Mouse (Mus musculus) C2C12 (cell line): ENCODE data around the gene Cnga4. TPM values are rescaled to one million over a fixed set of nuclear protein-coding genes. Genes with fewer than 3 reads are reported as not detected.
A peak's percentile ranks its signal among the peaks of the same experiment; 100 is the strongest.
"Not testable (repeated sequence)": the region's sequence is repeated elsewhere in the genome, so short reads cannot be mapped to it uniquely, and the experiment has no call there.

Experiments
- H3K27me3 ChIP-seq: one replicate; pipeline ENCODE4 v1.6.1; 2011; ENCODE audit not compliant: control insufficient read depth, insufficient read depth, insufficient read length
- H3K36me3 ChIP-seq: one replicate; pipeline ENCODE4 v1.6.1; 2011; ENCODE audit not compliant: control insufficient read depth, insufficient read depth
- H3K4me3 ChIP-seq: one replicate; pipeline ENCODE4 v1.5.1; 2011; ENCODE audit warnings: mild to moderate bottlenecking, control low read depth; ENCODE audit not compliant: poor library complexity, insufficient read depth, severe bottlenecking
- H3K79me2 ChIP-seq: one replicate; pipeline ENCODE4 v1.6.1; 2011; ENCODE audit not compliant: control insufficient read depth, insufficient read depth
- H3K79me3 ChIP-seq: one replicate; pipeline ENCODE4 v1.6.1; 2011; ENCODE audit warnings: low read depth, control low read depth
- H3ac ChIP-seq: one replicate; pipeline ENCODE3; 2011; ENCODE audit warnings: low read depth; ENCODE audit not compliant: control insufficient read depth, insufficient read length
- CEBPB ChIP-seq: IDR thresholded peaks from one replicate; pipeline ENCODE4 v1.6.1; 2011; ENCODE audit warnings: low read depth, mild to moderate bottlenecking, control low read depth, moderate library complexity
- CTCF ChIP-seq: IDR thresholded peaks from one replicate; pipeline ENCODE4 v1.5.1; 2011; ENCODE audit not compliant: control insufficient read depth, insufficient read depth, insufficient read length
- FOSL1 ChIP-seq: IDR thresholded peaks from one replicate; pipeline ENCODE4 v1.8.0; 2011; ENCODE audit warnings: mild to moderate bottlenecking, low read length; ENCODE audit not compliant: poor library complexity, insufficient read depth, severe bottlenecking
- MAX ChIP-seq: IDR thresholded peaks from one replicate; pipeline ENCODE4 v1.6.1; 2011; ENCODE audit warnings: mild to moderate bottlenecking, control low read depth
- MYOD1 ChIP-seq: IDR thresholded peaks from one replicate; pipeline ENCODE4 v1.6.1; 2011; ENCODE audit warnings: low read depth; ENCODE audit not compliant: control insufficient read depth, insufficient read length
- MYOG ChIP-seq: IDR thresholded peaks from one replicate; pipeline ENCODE4 v1.6.1; 2011; ENCODE audit not compliant: control insufficient read depth, insufficient read length; ENCODE audit errors: extremely low read depth
- USF1 ChIP-seq: IDR thresholded peaks from one replicate; pipeline ENCODE4 v1.6.1; 2011; ENCODE audit warnings: low read depth, mild to moderate bottlenecking, control low read depth, moderate library complexity
- polyA plus RNA-seq: library from polyadenylated mRNA; unstranded; fragments of >200 nt; fragmentation: generic; extraction: Trizol; gene quantifications from one replicate; pipeline ENCODE4 v1.2.1, GENCODE M21; 2012; ENCODE audit warnings: missing spikeins

The Cnga4 gene
- polyA plus RNA-seq, 1 experiment, result not detected

DNA sequence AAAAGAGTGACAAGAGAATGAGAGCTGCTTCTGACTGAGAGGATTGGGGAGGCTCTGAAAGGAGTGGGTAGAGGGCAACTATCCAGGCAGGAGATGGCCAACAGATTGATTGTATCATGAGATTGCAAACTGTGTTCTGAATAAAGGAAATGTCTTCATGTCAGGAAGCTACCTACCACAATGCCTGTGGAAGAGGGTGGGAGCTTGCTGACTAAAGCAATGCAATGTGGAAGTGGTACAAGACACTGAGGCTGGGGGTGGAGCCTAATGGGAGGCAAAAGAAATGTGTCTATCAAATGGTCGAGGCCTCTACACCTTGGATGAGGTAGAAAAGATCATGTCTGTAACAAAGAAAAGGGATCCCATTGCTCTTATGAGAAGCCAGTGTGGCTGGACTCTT is 2.0 kb downstream of the Cnga4 start:
- Histone ChIP-seq H3ac (no peak overlapping the region), H3K79me3 (no peaks in the 10 kb centered on the region), H3K36me3 (no peaks in the 10 kb centered on the region), H3K79me2 (no peaks in the 10 kb centered on the region), H3K27me3 (no peaks in the 10 kb centered on the region), H3K4me3 (no peak overlapping the region)
- TF ChIP-seq CTCF, result no peak
- TF ChIP-seq FOSL1, result no peak
- no peak for TF ChIP-seq MAX

DNA sequence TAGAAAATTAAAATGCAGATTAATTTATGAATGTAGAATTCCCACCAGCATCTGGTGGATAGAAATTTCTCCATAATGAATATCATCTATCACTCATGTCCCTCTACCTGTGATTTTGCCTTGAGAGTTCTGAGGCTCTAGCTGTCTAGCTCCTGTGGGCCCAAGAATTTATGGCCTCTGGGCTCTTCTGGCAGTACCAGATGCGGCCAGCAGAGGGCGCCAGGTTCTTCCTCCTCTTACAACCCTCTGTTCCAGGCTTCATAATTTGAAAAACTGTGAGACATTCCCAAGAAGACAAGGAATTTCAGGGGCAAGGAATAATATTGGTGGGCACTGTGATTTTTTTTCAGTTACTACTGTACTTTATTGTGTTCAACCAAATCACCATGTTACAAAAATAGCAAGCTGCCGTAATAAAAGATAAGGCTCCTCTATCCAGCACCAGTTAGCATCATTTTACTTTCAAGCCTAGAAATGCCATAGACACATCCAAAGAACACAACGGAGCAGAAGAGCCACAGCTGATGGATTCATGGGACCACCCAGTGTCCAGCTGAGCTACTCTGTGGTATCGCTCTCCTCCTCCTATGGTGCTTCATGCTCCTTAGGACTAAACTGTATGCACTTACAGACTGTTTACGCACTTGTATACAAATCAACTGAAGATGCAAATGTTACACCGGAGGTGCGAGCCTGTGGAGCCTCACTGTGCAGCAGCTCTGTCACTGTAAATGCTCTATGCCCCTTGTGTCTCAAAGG is 7.7 kb downstream of the Cnga4 start:
- not testable (repeated sequence) for H3ac ChIP-seq, H3K79me3 ChIP-seq, H3K4me3 ChIP-seq, H3K36me3 ChIP-seq, H3K27me3 ChIP-seq, H3K79me2 ChIP-seq
- TF ChIP-seq CTCF, result peak; percentile 60

DNA sequence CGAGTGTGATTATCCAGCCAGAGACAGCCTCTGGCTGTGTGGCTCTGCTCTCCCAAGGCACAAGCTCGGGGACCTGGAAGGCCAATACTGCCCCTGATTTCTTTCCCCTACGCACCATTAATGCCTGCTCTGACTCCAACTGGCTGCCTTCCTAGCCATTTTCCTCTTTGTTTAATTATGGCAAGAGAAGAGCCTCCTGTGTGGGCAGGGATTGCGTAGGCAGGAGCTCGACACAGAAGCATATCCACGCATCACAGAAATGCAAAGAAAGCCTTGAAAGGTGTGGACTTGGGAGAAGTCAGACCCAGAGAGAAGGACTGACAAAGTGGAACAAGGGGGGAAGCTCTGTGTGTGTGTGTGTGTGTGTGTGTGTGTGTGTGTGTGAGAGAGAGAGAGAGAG is 10.0 kb downstream of the Cnga4 start:
- Histone ChIP-seq H3ac (no peak overlapping the region), H3K27me3 (no peaks in the 10 kb centered on the region), H3K79me2 (no peaks in the 10 kb centered on the region), H3K36me3 (no peaks in the 10 kb centered on the region), H3K4me3 (no peak overlapping the region), H3K79me3 (no peaks in the 10 kb centered on the region)
- TF ChIP-seq MYOD1, result no peak
- TF ChIP-seq FOSL1, result no peak
- TF ChIP-seq CEBPB, result no peak
- TF ChIP-seq CTCF, result no peak
- TF ChIP-seq USF1, result no peak
- no peak for TF ChIP-seq MYOG
- TF ChIP-seq MAX, result no peak

DNA sequence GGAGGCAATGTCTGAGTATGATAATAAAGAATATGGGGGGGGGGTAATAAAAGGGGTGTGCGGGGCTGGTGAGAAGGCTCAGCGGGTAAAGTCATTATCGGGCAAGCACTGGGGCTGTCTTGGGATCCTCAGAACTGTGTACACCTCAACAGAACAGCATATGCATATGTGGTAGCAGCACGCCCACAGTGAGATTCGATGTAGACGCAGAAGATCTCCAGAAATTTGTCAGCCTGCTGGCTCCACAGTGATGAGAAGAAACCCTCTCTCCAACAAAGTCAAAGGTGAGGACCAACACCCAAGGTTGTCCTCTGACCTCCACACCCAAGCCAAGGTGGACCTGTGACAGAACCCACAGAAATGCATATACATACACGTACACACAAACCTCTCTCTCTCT is 12.2 kb downstream of the Cnga4 start:
- TF ChIP-seq CEBPB, result no peak
- no peak for TF ChIP-seq MYOD1
- no peak for TF ChIP-seq USF1
- no peak for TF ChIP-seq MAX
- no peak for TF ChIP-seq CTCF
- TF ChIP-seq MYOG, result no peak
- TF ChIP-seq FOSL1, result no peak
- Histone ChIP-seq H3K79me3 (no peaks in the 10 kb centered on the region), H3ac (no peak overlapping the region), H3K36me3 (no peaks in the 10 kb centered on the region), H3K4me3 (no peak overlapping the region), H3K27me3 (no peaks in the 10 kb centered on the region), H3K79me2 (no peaks in the 10 kb centered on the region)

DNA sequence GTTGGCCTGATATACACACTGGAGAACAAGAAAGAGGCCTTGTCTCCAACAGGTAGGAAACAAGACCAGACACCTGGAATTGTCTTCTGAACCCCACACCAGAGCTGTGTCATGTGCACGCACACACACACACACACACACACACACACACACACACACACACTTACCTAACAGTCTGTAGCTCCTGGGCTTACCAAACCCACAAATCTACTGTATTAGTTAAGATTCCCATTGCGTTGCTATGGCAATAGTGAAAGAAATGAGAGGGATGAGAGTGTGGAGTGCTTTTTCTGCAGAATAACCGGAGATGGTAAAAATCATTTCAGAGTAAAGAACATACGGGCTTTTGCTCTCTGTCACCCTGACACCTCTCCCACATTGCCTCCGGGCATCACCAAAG is 13.7 kb downstream of the Cnga4 start:
- Histone ChIP-seq H3K27me3 (no peaks in the 10 kb centered on the region), H3ac (no peak overlapping the region), H3K79me2 (no peaks in the 10 kb centered on the region), H3K79me3 (no peaks in the 10 kb centered on the region), H3K36me3 (no peaks in the 10 kb centered on the region), H3K4me3 (no peak overlapping the region)
- TF ChIP-seq CTCF (no peak), CEBPB (no peak), MYOD1 (no peak), USF1 (no peak), MAX (no peak)

DNA sequence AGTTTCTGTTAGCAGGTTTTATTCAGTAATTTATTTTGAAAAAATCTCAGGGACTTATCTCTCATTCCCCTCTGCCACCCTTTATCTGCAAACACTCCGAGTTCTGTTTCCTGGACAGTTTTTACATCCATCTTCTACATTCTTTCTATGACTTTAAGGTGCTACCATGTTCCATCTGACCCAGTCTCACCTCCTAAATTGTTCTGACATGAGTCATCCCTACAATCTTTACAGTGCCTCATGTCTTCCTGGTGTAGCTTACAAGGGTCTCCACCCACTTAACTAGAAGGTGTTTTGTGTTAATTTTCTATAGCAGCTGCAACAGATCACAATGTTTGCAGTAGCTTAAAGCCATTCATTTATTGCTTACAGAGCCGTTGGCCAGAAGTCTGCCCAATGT is 16.5 kb downstream of the Cnga4 start:
- Histone ChIP-seq H3K79me3 (no peaks in the 10 kb centered on the region), H3K79me2 (no peaks in the 10 kb centered on the region), H3ac (no peak overlapping the region), H3K27me3 (peaks cover 5% of the 10 kb centered on the region), H3K36me3 (no peaks in the 10 kb centered on the region), H3K4me3 (no peak overlapping the region)
- TF ChIP-seq CTCF, result no peak
- TF ChIP-seq CEBPB, result no peak
- no peak for TF ChIP-seq FOSL1
- TF ChIP-seq MAX, result no peak
- no peak for TF ChIP-seq MYOD1
- TF ChIP-seq USF1, result no peak
- TF ChIP-seq MYOG, result no peak
